Mouse (Mus musculus): ENCODE data around the gene Ptprq. TPM values are rescaled to one million over a fixed set of nuclear protein-coding genes. Genes with fewer than 3 reads are reported as not detected.

The Ptprq gene
- 1 to 10 TPM in 1 of 2 experiments, under 1 TPM in 1; 0.22 to 1.4 TPM for total RNA-seq (2021)
- long read RNA-seq, experiment 1: 0 reads
- long read RNA-seq, experiment 2: 0 reads

GRCm38 (mm10) chr10:107719806-107720205 lies at the start of gene Ptprq:
Gene Ptprq, minus strand, starts transcription at chr10:107720051.
- DNase-seq (ENCODE audit: low spot score in 2 of 2): no peak

DNA sequence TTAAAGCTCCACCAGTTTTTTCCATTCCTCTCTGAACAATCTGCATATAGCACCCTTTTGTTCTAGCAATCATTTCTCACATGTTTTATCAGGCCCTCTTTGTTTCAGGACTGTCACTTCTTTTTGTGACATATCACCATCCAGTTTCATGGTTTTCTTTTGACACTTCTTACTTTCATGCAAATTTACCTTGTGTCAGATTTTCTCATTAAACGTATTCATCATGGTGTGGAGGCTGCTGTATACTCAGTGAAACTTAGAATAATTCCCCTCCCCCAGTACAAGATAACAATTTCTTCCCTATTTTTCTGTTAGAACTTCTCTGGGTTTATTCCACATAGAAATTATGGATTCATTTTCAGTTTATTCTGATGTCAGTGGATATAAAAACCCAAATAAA lies 39.8 kb upstream of the Ptprq start:
- no peak for DNase-seq (ENCODE audit: low spot score in 2 of 2)

GRCm38 (mm10) chr10:107753471-107753870 lies 33.6 kb upstream of the Ptprq start:
- no peak for DNase-seq (ENCODE audit: low spot score in 2 of 2)

DNA sequence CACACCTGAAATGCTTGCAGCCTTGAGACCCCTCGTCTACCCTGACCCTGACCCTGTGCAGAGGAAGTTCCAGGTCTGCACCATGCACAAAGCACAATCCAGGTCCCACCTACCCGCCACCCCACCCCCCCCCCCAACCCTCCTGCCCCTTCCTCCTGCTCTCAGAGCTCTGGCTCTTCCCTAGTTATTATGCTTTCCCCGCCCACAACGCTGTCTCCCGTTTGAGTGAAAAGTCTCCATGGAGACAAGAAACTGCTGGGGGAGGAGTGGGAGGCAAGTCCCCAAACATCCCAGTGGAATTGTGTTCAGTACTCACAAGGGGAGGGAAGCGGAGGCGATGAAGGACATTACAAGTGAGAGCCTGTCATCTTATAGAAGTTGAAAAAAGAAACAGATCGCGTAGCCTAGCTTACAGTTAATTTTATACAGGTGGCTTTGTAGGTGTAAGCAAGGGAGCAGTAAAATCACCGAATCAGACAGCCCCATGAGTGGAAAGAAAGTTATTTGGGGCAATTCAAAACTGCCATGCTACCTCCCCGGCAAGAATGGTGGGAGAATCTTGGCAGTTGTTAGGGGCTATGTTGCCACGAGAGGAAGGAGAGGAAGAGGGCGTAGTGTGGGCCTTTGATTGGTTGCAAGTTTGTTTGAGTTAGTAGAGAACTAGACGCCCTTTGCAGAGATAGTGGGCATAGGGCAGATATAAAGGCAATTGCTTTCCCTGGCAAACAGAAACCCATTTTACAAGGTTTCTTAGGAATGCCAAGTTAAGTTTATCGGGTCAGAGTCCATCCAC lies 32.7 kb upstream of the Ptprq start:
- DNase-seq (ENCODE audit: low spot score in 2 of 2): no peak

- no peak for DNase-seq (ENCODE audit: low spot score in 2 of 2)
These were observed 32.1 kb upstream of the Ptprq start for GRCm38 (mm10) chr10:107751944-107752343.

DNA sequence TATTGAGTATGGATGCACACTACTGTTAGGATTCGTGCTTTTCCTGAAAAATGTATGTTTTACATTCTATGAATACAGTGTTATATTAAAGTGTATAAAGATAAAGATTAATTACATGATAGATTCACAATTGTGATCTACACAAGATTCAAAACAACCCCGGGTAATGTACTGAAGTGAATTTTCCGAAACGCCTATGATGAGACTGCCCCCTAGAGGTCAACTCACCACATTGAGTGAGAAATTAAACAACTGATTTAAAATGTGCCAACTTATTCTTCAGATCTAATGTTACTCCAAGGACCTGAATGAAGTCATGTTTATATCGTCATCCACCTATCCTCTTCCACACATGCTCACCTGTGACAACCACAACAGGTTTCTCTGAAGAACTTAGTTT lies 27.7 kb upstream of the Ptprq start:
- DNase-seq (ENCODE audit: low spot score in 2 of 2): no peak

- DNase-seq (ENCODE audit: low spot score in 2 of 2): no peak
These were observed 26.9 kb upstream of the Ptprq start for GRCm38 (mm10) chr10:107746717-107747116.

DNA sequence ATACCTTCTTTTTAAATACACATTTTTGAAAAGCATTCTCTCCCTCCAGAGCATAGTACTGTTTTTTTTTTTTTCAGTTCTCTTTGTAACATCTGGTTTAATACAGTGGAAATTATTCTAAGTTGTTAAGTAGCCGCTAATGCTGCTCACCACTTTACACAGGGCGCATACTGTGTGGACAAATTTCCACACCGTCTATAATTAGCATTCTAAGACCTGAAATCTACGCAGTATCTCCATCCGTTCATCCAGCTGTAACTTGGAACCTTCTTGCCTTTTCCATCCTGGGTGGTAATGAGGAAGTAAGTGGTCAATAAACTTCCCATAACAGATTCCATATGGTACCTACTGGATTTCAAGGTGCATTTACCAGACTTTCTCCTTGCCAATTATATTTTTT lies 20.0 kb upstream of the Ptprq start:
- no peak for DNase-seq (ENCODE audit: low spot score in 2 of 2)

- no peak for DNase-seq (ENCODE audit: low spot score in 2 of 2)
These were observed 17.9 kb upstream of the Ptprq start for GRCm38 (mm10) chr10:107737743-107738142.

- no peak for DNase-seq (ENCODE audit: low spot score in 2 of 2)
These were observed 15.6 kb upstream of the Ptprq start for GRCm38 (mm10) chr10:107735448-107735847.

- no peak for DNase-seq (ENCODE audit: low spot score in 2 of 2)
These were observed 14.5 kb upstream of the Ptprq start for GRCm38 (mm10) chr10:107734327-107734726.

GRCm38 (mm10) chr10:107725631-107726030 lies 5.8 kb upstream of the Ptprq start:
- no peak for DNase-seq (ENCODE audit: low spot score in 2 of 2)

- DNase-seq (ENCODE audit: low spot score in 2 of 2): no peak
These were observed 15.4 kb downstream of the Ptprq start for GRCm38 (mm10) chr10:107704443-107704842.

GRCm38 (mm10) chr10:107700944-107701343 lies 18.9 kb downstream of the Ptprq start:
- DNase-seq (ENCODE audit: low spot score in 2 of 2): no peak

- DNase-seq (ENCODE audit: low spot score in 2 of 2): no peak
These were observed 21.1 kb downstream of the Ptprq start for GRCm38 (mm10) chr10:107698716-107699115.

DNA sequence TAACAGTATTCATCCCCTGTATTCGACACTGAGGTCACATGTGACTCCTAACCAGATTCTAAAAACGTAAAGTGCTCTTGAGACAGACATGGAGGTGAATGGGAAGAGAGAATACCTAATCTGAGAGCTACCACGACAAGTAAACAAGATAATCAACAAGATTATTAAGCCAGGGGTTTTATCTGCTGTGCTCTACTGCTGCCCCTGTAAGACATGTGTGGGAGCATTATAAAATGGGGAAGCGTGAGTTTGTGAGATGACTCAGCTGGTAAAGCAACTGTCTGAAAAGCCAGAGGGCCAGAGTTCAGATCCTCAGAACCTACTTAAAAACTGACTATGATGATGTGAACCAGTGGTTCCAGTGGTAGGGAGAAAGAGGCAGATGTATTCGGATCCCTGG lies 22.7 kb downstream of the Ptprq start:
- DNase-seq (ENCODE audit: low spot score in 2 of 2): no peak

- no peak for DNase-seq (ENCODE audit: low spot score in 2 of 2)
These were observed 32.5 kb downstream of the Ptprq start for GRCm38 (mm10) chr10:107687382-107687781.

- no peak for DNase-seq (ENCODE audit: low spot score in 2 of 2)
These were observed 43.9 kb downstream of the Ptprq start for GRCm38 (mm10) chr10:107675994-107676393.

- DNase-seq (ENCODE audit: low spot score in 2 of 2): no peak
These were observed 51.3 kb downstream of the Ptprq start for GRCm38 (mm10) chr10:107668374-107669094.

GRCm38 (mm10) chr10:107662372-107663065 lies 57.3 kb downstream of the Ptprq start:
- no peak for DNase-seq (ENCODE audit: low spot score in 2 of 2)

DNA sequence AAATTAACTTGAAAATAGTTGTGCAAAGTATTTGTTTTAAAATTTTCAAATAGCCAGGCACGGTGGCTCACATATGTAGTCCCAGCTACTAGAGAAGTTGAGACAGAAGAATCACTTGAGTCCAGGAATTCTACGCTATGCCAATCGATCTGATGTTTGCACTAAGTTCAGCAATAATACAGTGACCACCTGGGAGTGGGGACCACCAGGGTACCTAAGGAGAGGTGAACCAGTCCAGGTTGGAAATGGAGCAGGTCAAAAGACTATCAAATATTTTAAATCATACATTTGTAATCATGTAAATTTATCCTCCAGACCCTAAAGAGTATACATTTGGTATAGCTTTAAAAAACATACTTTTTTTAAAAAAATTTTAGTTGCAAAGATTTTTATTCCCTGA lies 57.9 kb downstream of the Ptprq start:
- no peak for DNase-seq (ENCODE audit: low spot score in 2 of 2)

GRCm38 (mm10) chr10:107659141-107659540 lies 60.7 kb downstream of the Ptprq start:
- DNase-seq (ENCODE audit: low spot score in 2 of 2): no peak
